Mouse (Mus musculus): ENCODE data around the gene Gm11541. TPM values are rescaled to one million over a fixed set of nuclear protein-coding genes. Genes with fewer than 3 reads are reported as not detected.

The Gm11541 gene
- 0.12 TPM in 1 of 2 replicates, not detected in the other for polyA plus RNA-seq (2015; fragmentation: Nextera tagmentation; extraction: Ambion mirVana)

DNA sequence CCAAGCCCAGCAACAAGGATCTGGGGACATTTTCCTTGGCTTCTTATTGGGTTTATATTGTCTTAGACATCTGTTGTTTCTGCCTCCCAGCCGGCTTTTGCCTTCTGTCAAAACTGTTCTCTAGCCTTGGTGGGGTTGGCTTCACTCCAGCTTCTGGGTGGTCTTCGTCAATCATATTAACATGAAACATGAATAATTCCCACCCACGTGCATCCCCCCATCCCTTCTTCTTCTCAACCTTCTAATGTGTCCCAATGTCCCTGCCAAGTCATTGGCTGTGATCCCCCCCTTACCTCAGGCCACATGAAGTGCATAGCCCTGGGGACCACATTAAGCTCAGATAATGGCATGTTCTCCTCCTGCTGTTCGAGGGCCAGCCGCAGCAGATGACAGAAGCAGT, at the start of gene Gm11541:
TSS of gene Gm11541 (minus strand) at position 28 of the 400 bp plus-strand sequence.

DNA sequence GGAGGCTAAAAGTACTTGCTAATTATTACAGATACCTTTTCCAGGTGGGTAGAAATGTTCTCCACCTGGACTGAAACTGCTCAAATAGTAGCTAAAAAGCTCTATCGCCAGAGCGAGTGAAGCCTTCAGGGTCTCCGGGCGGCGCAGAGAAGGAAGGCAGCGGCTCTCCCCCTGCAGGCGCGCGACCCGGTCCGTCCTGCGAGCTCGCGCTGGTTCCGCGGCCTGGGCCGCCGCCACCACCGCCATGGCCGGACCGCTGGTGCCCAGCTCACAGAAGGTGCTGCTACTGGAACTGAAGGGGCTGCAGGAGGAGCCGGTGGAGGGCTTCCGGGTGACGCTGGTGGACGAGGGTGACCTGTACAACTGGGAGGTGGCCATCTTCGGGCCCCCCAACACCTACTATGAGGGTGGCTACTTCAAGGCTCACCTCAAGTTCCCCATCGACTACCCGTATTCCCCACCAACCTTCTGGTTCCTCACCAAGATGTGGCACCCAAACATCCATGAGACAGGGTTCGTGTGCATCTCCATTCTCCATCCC, 37.5 kb upstream of the Gm11541 start, which contains the start of gene Cdc34b:
TSS of gene Cdc34b (plus strand) at position 51 of the 541 bp plus-strand sequence.

DNA sequence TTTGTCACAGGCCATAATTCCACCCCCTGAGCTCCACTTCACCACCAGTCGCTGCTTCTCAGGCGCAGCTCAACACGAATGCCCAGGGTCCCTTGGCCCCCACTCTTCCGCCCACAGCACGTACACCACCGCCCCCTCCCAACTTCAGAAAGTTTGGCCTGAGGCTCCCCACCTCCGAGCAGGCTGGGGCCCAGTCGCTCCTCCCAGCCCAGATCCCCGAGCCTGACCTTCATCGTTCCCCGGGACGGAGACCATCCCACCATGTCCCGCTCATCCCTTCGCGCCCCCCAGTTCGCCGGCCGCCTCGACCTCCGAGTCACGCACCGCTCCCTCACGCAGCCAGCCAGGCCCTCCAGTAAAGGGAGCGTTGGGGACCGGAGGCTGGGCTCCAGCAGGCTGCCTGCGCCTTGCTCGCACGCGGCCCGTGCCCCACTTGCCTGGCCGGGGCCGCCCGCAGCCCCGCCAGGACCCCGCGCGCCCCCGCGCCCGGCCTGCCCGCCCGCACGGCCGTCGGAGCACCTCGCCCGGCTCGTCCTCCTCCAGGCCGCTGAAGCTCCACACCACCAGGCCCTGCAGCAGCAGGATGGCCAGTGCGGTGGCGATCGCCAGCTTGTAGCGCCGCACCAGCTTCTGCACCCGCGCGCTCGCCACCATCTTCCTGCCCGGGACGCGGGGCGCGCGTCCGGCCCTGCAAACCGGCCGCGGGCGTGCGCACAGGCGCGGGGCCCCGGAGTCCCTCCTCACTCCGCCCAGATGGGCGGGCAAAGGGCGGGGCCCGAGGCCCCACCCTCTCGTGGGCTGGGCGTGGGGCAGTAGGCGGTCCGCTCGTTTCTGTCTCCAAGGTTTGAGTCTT, 27.3 kb downstream of the Gm11541 start, which contains the start of gene Xylt2:
TSS of gene Xylt2 (minus strand) at position 762 of the 853 bp plus-strand sequence.

DNA sequence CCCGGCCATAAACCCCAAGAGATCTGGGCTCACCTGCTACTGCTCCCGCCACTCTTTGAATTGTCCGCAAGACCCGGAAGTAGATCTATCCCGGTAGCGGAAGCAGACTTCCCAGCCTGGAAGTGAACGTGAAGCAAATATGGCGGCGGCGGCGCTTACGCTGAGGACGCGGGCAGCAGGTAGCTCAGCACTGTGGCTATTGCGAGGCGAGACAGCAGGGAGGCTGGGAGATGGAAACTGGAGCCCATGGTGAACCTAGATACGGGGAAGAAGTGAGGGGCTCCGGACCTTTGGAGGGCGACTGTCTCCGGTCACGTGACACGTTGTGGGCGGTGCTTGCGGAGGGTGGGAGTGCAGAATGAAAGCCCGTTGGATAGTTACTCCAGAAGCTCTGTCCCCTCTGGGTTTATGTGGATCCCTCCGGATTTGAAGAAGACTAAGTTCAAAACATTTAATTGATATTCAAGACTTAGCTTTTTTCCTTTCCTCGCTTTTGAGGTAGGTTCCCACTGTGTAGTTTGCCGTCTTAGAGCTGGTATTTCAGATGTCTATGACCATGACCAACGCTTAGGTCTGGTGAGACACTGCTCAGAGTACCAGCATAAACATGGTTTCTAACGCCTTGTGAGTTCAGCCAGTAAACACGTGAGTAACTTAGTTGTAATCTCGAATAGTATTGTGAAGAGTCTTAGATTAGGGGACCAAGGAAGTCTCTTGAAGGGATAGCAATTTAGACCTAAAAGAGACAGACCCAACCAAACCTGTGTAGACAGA, 50.4 kb downstream of the Gm11541 start, which contains the start of the genes Mrpl27 and Eme1:
TSS of gene Mrpl27 (plus strand) at position 105 of the 774 bp plus-strand sequence.
TSS of gene Eme1 (minus strand) at position 302 of the 774 bp plus-strand sequence.

Other genes with a start within 250 kb of the Gm11541 start
- gene Cacna1g, start 230.3 kb downstream of the Gm11541 start, polyA plus RNA-seq (2015; fragmentation: Nextera tagmentation; extraction: Ambion mirVana): 11.5 and 19.1 TPM in 2 replicates
- 0.97 and 1.2 TPM in 2 replicates for gene Spata20, start 218.3 kb downstream of the Gm11541 start, polyA plus RNA-seq (2015; fragmentation: Nextera tagmentation; extraction: Ambion mirVana)
- gene Epn3, start 204.5 kb downstream of the Gm11541 start, polyA plus RNA-seq (2015; fragmentation: Nextera tagmentation; extraction: Ambion mirVana): 1.8 and 2.5 TPM in 2 replicates
- gene Mycbpap, start 182.8 kb downstream of the Gm11541 start, polyA plus RNA-seq (2015; fragmentation: Nextera tagmentation; extraction: Ambion mirVana): 0.75 and 0.98 TPM in 2 replicates
- 9.7 and 12.6 TPM in 2 replicates for gene Rsad1, start 155.2 kb downstream of the Gm11541 start, polyA plus RNA-seq (2015; fragmentation: Nextera tagmentation; extraction: Ambion mirVana)
- 2.3 TPM in 2 replicates for gene Chad, start 139.5 kb downstream of the Gm11541 start, polyA plus RNA-seq (2015; fragmentation: Nextera tagmentation; extraction: Ambion mirVana)
- 2.7 and 3.6 TPM in 2 replicates for gene Acsf2, start 102.6 kb downstream of the Gm11541 start, polyA plus RNA-seq (2015; fragmentation: Nextera tagmentation; extraction: Ambion mirVana)
- 110 and 117 TPM in 2 replicates for gene Lrrc59, start 74.7 kb downstream of the Gm11541 start, polyA plus RNA-seq (2015; fragmentation: Nextera tagmentation; extraction: Ambion mirVana)
- gene Mrpl27, start 50.7 kb downstream of the Gm11541 start, polyA plus RNA-seq (2015; fragmentation: Nextera tagmentation; extraction: Ambion mirVana): 189 and 199 TPM in 2 replicates
- gene Eme1, start 50.5 kb downstream of the Gm11541 start, polyA plus RNA-seq (2015; fragmentation: Nextera tagmentation; extraction: Ambion mirVana): 0.86 and 1.5 TPM in 2 replicates
- 18.1 and 19.3 TPM in 2 replicates for gene Xylt2, start 27.0 kb downstream of the Gm11541 start, polyA plus RNA-seq (2015; fragmentation: Nextera tagmentation; extraction: Ambion mirVana)
- 0.17 TPM in 1 of 2 replicates, not detected in the other for gene Cdc34b, start 37.3 kb upstream of the Gm11541 start, polyA plus RNA-seq (2015; fragmentation: Nextera tagmentation; extraction: Ambion mirVana)
- gene Tmem92, start 78.2 kb upstream of the Gm11541 start, polyA plus RNA-seq (2015; fragmentation: Nextera tagmentation; extraction: Ambion mirVana): not detected in 2 replicates
- 225 and 286 TPM in 2 replicates for gene Col1a1, start 231.7 kb upstream of the Gm11541 start, polyA plus RNA-seq (2015; fragmentation: Nextera tagmentation; extraction: Ambion mirVana)